Mouse (Mus musculus) frontal cortex, postnatal 25 days (tissue): ENCODE measurements around the gene Nuak2.
A peak's percentile ranks its signal among the peaks of the same experiment; 100 is the strongest.
"Not testable (repeated sequence)": the region's sequence is repeated elsewhere in the genome, so short reads cannot be mapped to it uniquely, and the experiment has no call there.

Experiments
- DNase-seq, 2 experiments: peaks; one replicate each; pipeline ENCODE4 v3.0.0; 2022; ENCODE audit warnings: low spot score in 2 of 2

Nuak2 gene

DNA sequence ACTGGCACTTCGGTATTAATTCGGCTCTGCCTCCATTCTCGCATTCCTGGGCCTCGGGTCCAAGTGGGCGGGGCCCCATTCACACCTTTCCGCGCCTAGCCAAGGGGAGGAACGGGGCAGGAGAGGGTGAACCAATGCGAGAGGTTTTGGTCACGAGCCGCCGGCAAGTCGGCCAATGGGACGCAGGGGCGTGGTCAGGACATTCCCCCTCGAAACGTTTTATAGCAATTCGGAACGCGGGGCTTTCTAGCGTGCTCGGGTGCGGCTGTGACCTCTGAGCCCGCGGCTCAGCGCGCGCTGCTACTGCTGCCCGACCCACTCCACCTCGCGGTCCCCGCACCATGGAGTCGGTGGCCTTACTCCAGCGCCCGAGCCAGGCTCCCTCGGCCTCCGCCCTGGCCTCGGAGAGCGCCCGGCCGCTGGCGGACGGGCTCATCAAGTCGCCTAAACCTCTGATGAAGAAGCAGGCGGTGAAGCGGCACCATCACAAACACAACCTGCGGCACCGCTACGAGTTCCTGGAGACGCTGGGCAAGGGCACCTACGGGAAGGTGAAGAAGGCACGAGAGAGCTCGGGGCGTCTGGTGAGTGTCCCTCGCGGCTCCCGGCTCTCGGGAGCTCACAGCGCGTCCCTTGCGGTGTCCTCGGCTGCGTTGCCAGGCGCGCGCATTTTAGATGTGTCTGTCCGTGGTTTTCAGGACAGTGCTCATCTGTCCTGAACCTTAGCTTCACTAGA is at the start of gene Nuak2:
Nuak2 (plus strand) TSS at position 238 of the 736 bp plus-strand sequence.
- DNase-seq, result peak; percentile 51 to 57

DNA sequence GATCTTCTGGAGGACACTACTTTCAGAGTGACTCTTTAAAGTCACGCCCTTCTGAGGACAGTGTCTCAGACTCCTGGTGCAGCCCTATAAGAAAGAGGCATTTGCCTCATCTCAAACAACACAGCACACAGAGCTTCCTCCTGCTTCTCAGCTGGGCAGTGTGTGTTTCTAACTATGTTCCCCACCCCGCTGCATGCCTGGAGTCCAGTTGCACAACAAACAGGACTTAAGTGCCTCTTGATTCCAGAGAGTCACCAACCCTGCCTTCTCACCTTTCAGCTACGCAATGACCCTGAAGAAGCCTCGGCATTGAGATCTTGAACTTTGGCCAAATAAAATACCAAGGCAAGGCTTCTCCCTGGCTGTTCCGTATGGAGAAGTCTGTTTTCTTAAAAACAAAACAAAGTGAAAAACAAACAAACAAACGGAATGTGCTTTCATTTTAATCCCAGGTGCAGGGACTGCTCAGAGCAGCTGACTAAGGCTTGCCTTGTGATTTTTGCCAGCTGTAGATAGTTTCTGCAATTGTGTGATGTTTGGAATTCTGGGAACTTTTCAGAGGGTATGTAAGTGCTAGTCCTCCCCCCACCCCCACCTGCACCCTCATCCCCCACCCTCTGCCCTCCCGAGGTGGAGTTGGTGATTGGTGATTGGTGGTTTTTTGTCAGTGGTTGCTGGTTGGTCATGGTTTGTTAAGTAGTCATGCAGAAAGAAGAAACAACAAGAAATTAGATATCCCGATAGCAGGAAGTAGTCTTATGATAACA is 49.0 kb upstream of the Nuak2 start:
- DNase-seq, result no peak

DNA sequence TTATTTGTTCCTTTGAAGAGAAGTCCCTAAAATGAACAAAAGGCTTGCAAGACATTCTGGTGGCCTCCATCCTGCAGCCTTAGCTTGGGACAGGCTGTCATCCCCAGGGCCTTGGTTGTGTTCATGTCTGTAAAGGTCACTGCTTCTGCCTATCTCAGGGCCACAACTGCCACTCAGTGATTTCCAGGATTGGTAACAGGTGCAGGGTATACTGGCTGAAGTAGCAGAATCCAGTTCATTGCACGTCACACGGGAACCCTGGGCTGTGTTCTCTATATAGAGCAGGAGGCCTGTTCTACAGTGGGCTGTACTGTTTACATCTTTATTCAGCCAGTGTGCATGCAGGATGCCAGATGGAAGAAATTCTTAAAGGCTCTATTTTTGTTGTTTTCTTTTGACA is 48.0 kb upstream of the Nuak2 start:
- no peak for DNase-seq

DNA sequence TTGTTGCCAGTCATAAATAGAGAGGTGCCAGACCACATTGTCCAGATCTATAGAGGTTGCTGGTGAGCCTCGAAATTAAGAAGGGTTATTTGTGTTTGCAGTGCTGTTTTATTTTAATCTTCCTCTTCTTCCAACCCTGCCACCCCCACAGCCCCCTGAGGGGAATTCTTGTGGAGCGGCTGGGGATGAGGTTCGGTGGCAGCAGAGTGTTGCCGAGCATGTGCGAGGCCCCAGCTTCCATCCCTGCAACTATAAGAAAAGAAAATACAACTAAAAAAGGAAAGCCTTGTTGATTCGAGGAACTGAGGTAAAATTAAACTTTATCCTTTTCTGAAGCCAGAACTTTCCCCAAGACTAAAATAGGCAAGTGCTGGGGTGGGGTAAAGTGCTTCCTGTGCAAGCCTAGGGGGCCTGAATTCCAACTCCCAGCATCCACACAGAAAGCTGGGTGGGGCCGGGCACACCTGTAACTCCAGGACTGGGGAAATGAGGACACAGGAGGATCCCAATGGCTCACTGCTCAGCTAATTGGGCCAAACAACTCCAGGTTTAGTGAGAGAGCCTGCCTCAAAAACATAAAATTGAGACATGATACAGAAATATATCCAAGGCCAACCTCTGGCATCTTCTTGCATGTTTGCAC is 47.4 kb upstream of the Nuak2 start:
- DNase-seq, result no peak

DNA sequence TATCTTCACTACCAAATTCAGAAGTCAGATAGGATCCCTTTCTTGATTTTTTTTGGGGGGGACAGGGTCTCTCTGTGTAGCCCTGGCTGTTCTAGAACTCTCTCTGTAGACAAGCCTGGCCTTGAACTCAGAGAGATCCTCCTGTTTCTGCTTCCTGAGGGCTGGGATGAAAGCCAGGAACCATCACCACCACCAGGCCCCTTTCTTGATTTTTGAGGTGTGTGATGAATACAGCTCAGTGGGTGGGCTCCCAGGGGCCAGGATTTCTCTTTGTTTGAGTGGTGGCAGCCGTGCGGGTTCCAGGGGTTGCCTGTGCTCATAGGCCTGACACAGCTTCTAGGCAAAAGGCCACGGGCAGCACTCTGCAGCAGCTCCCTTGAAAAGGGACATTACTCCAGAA is 44.7 kb upstream of the Nuak2 start:
- no peak for DNase-seq

DNA sequence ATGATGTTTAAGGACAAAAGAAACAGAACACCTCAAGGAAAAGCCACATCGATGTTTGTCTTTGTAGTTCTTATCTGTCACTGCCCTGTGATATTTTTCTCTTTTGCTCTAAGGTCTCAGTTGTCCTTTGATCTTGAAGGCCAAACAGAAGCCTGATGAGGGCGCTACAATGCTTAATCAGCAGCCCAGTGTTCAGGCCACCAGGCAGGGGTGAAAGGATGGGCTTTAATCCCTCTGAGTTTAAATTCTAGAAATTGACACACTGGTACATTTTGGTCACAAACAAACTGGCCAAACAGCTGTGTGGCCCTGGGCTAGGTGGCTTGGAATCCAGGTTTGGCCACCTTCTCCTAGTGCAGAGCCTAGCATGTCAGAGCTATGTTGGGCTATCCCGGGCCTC is 39.2 kb upstream of the Nuak2 start:
- DNase-seq, result no peak

DNA sequence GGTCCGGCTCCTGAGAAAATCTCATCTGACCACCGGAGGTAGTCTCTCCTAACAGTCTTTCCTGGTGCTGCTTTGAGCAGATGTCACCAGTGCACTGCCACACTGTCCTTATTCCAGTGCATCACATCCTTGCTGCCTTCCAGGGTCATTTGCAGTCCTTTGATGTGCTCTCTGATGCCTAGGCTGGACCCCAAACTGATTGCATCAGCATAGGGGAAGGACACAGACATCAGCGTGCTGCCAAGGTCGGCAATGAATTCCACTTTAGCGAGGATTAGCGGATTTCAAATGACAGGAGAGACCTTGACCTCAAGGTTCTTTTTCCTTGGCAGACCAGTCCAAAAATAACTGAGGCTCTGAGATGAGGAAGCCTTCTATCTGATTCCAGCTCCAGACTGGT is 38.8 kb upstream of the Nuak2 start:
- no peak for DNase-seq

DNA sequence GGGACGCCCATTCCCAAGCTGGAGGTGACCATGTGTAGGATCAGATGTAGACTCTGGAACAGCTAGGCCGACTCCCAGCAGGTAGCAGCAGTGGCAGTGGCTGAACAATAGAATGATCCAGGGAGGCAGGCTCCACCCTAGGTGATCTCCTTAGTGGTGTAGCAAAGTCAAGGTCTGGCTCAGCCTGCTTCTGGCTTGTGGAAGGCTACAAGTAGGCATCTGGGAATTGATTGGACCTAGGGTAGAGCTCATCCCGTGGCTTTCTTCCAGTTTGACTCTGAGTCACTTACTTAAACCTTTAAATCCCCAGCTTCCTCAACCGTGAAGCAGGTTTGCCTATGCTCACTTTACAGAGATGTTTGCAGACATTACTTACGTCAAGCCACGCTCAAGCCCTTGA is 35.3 kb upstream of the Nuak2 start:
- DNase-seq, result not testable (repeated sequence)

DNA sequence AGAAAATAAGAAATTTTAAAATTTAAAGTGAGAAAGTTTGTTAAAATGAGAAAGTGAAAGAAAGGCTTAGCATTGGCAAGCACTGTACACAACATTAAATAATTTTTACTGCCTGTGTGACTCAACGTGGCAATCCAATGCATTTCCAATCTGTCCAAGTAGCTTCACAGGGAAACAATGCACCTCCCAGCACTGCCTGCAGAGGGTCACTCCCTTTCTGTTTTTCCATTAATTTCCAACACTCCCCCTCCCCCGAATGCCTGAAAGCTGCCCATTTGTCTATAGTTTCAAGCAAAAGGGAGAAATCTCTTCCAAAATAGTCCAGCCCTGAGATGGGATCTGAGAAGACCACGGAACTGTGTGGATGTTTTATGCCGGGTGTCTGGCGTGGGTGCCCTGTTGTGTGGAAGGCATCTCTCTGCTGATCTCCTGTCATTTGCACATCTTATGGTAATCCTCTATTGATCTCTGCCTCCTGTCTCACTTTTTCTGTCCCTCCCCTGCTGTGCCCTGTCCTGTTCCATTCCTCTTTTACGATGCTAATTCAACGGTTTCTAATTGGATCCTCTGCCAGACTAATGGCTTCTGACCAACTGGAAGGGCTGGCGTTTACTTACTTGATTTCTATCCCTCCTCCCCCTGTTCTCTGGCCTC is 34.3 kb upstream of the Nuak2 start:
- no peak for DNase-seq

DNA sequence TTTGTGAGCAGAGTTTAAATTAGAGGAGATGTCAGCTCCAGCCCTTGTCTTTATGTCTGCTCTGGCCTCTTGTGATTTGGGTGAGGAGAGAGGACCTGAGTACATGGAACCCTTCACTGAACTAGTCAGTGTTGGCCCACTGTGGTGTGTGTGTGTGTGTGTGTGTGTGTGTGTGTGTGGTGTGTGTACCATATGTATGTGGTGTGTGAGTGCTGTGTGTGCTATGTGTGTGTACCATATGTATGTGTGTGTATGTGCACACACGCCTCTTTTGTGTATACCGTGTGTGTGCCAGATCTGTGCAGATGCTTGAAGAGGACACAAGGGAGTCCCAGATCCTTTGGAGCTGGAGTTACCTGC is 33.8 kb upstream of the Nuak2 start:
- DNase-seq, result no peak

DNA sequence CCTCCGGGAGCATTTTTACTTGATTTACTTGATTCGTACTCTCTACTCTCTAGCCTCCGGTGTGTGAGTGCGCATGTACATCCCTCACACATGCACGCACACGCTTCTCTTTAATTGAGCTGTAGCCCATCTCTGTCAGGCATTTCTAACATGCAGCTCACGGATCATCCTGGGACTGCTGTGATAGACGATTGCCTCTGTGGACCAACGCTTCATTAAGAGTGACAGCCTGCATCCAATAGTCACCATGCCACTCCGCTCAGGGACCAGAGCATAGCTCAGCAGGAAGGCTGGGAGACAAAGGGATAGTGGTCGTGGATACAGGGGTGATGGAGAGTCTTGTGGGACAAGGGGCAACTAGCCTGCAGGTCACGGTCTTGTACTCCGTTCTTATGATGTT is 32.9 kb upstream of the Nuak2 start:
- no peak for DNase-seq

DNA sequence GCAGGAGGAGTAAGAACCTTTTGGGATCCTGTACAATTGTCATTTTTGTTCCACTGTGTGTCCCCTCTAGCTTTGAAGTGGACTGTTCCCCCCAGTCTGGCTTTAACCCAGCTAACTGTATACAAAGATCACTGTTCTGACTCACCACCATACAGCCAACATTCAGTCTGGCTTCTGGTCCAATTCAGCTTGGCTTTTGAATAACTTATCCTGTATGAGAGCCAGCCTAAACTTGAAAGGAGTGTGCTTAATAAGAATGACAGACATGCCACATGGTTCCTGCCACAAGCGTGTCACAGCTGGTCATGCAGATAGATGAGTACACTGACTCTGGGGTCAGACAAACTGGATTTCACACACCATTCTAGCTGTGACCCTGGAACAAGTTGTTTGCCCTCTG is 29.2 kb upstream of the Nuak2 start:
- DNase-seq, result no peak

DNA sequence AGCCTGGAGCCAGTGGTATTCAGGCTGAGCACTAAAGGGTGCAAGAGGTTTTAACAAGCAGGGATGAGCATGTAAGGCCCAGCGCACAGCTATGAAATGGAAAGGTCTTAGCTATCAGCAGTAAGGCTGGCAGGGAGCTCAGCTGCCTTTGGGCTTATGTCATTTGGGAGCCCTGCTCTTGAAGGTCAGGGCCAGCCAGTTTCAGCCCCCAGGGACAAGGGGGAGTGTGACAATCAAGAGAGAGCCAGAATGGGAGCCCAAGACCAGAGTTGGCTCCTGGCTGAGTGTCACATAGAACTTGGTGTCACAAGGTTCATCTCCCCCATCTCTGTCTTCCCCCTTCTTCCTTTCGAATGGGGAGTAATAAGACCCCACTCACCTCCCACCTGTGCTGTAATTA is 28.5 kb upstream of the Nuak2 start:
- no peak for DNase-seq

DNA sequence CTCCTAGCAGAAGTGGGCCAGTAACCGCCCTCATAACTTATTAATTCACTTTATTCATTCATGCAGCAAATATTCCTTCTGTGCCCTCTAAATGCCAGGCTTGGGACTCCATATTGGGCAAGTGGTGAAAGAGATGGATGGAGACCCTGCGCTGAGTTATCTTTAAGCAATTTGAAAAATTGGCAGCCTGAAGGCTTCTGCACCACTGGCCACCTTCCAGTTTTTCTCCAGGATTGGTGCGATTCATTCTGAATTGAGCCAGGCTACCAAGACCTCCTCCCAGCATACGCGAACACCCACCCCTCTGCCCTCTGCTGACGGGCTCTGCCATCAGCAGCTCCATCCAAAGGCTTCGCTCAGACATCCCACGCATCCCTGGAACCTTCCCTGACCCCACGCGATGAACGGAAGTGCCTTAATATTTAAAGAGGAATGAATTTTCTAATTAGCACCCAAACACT is 27.9 kb upstream of the Nuak2 start:
- no peak for DNase-seq

DNA sequence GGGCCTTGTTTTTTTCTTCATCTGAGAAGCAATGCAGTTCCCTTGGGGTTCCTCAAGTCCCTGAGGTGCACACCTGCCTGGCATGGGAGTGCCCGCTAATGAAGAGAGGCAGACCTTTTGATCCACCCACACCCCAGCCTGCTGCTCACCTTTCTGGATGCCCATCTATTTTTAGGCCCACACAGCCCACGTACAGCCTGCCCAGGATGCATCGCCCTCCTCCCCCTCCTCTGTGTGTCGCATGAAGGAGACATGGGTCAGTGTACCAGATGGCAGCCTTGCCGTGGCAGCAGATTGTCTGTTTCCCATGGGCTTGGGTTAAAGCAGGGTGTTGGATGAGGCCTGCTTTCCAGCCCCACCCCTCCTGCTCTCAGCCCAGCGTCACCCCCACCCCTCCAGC is 26.0 kb upstream of the Nuak2 start:
- DNase-seq, result no peak

DNA sequence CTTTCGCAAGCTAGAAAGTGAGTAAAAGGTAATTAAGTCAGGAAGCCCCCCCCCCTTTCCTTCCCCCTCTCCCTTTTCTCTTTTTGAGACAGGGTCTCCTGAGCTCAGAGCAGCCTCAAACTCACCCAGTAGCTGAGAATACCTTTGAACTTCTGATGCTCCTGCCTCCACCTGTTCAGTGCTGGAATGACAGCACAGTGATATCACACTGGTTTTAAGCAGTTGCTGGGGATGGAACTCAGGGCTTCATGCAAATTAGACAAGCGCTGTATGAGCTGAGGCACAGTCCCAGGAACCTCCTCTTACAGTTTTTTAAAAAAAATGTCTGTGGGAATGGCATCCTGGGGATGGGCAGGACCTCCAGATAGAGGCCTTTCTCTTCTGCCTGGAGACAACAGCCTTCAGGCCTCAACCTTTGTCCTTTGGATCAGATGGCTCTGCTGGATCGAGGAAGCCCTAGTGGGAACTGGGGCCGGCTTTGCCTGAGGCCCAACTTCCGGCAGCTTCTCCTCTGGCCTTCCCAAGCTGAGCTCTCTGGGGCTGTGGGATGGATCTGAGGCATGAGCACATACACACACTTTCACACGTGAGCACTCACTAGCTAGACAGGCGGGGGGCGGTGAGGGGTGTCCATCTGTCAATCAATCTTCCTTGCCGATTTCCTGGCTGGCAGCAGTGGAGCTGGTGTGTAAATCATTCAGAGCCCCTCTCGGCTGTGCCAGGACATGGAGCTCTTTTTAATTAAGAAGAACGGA is 24.8 kb upstream of the Nuak2 start:
- no peak for DNase-seq

DNA sequence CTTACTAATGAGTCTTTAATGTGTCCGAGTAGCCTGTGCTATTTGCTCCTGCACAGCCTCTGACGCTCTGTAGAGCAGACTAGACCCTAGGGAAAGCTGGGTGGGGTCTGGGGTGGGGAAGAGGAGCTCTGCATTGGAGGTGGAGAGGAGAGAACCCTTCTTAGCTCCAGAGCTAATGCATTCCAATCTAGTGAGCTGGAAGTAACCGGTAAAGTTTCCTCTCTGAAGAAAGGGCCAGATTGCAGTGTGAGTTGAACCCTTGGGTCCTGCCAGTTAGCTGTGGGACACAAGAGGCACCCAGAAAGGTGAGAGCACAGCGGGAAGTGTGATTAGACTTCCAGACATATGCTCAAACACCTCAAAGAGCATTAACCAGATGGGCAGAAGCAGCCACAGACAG is 24.2 kb upstream of the Nuak2 start:
- no peak for DNase-seq

DNA sequence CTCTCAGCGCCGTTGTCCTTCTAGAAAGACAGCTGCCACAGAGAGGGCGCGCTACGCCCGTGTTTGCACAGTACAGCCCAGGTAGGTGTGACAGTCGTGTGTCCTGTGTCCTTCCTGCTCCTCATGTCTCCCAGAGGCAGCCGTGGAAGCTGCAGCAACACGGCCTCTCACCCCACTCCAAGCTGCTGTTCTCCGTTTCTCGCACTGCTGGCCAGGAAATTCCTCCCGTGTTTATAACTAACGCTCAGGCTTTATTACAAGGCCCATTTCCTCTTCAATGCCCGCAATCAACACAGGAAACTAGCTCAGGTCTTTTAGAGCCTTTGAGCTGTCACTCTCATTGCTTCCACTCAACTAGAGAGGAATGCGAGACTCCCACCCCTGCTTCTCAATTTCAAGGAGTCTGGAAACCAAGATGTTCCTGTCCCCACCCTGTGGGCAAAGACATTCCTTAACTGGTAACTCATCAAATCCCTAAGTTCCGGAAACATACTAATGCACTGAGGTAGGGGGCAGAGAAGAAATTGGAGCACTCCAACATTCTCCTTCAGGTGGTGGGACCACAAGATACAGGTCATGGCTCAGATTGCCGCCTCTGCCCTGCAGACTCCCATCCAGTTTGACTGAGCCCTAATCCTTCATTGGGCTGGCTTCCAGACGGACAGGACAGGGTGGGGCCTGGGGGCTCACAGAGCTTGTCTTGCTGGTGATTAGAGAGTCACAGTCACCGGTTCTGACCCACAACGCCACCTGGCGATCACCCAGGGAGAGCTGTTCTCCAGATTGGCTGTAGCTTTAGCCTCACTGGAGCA is 23.4 kb upstream of the Nuak2 start:
- DNase-seq, result no peak

DNA sequence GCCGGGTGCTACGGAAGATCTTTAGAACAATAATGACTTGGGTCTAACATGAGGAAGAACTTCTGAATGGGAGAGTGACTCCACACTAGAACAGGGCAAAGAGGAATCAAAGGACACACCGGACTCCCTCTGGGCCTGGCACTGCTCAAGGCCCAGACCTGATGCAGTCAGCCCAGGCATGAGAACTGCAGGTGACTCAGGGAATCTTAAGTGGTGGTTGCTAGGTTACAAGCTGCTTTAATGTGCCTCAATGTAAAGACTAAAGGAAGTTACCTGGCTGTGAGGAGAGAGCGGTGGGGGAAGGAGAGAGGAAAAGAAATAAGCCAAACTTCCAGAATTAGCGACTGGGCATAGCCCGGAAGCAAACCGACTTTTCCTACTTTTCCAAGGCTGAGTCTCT is 20.4 kb upstream of the Nuak2 start:
- DNase-seq, result no peak

DNA sequence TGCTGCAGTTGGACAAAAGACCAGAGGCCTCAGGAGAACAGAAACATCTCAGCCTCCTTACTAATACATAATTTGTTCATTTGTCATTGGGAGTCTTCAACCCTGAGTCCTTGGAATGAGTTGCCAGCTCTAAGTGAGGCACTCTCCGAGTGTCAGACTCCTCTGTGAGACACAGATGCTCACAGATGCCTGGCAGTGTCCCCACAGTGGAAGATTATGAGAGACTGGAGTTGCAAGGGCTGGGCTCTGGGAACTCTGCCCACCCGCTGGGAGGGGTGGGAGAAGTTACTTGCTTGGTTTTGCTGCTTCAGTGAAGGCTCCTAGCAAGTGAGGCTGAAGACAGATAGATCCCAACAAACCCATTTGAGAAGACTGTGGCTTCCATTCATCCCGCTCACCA is 19.9 kb upstream of the Nuak2 start:
- no peak for DNase-seq

DNA sequence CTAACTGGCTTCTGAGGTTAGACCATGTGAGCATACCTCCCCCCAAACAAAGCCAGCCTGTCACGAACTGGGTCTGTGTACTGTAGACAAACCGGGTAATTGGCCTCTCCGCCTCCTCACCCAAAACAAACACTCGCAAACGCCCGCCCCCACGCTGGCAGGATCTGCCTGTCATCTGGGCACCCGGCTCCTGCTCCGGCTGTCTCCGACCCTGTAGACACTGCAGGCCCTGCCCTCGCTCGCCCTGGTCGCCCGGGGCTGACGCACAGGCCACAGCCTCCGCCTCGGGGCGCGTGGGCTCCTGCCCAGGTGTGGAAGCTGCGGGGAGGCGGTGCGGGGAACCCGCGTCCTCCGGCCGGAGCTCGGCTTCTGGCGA is 17.5 kb upstream of the Nuak2 start, which contains the start of gene Klhdc8a:
Klhdc8a (plus strand) TSS at position 202 of the 376 bp plus-strand sequence.
- DNase-seq, result peak; percentile 32 to 38
